Comparison of ENCODE assay signal across 27 mouse cellular contexts in genomic region chrX:151298329-151298728, GRCm38 (mm10). TPM values are rescaled to one million over a fixed set of nuclear protein-coding genes. Genes with fewer than 3 reads are reported as not detected.
DNase-seq lines count a peak whose midpoint lies in the region; ATAC-seq and TF ChIP-seq lines count a peak whose summit lies in the region.
"Had no signal": no experiment of that assay in that cellular context is flagged by ENCODE, and none has a peak within 500 bp of the region (broad histone marks: within the 10 kb centered on the region; RNA-seq: fewer than 3 reads in every experiment).

No protein-coding gene starts in this region.

- H3K9ac ChIP-seq in heart, embryonic 13.5 days, result no peak overlapping the region
- H3K9ac ChIP-seq in heart, embryonic 11.5 days (ENCODE audit: low read depth, low read length), result no peak overlapping the region
- H3K9ac ChIP-seq in midbrain, postnatal 0 days (replicated peaks; ENCODE audit: low read length, poor library complexity, severe bottlenecking), result no peak overlapping the region
- H3K9ac ChIP-seq in midbrain, embryonic 15.5 days, result no peak overlapping the region
- H3K9ac ChIP-seq: intestine, embryonic 15.5 days; liver, embryonic 14.5 days; neural tube, embryonic 12.5 days had no signal

- no peak overlapping the region for H3K4me2 ChIP-seq in heart, embryonic 13.5 days
- H3K4me2 ChIP-seq in heart, embryonic 11.5 days, result no peak overlapping the region
- H3K4me2 ChIP-seq in midbrain, postnatal 0 days (ENCODE audit: low read depth, low read length, poor library complexity, severe bottlenecking), result no peak overlapping the region
- no peak overlapping the region for H3K4me2 ChIP-seq in midbrain, embryonic 15.5 days
- H3K4me2 ChIP-seq: intestine, embryonic 15.5 days; neural tube, embryonic 12.5 days had no signal

- ATAC-seq in heart, embryonic 13.5 days (ENCODE audit: extremely low read depth, insufficient number of reproducible peaks, low FRiP score, low TSS enrichment), result no peak
- no peak for ATAC-seq in heart, embryonic 11.5 days (replicated peaks; ENCODE audit: insufficient number of reproducible peaks, low FRiP score, low TSS enrichment)
- ATAC-seq in midbrain, postnatal 0 days (ENCODE audit: low FRiP score), result no peak
- no peak for ATAC-seq in midbrain, embryonic 15.5 days (replicated peaks)
- ATAC-seq: forebrain, embryonic 14.5 days; intestine, embryonic 15.5 days; midbrain, embryonic 16.5 days had no signal

- H3K27me3 ChIP-seq in heart, embryonic 13.5 days (replicated peaks), result no peaks in the 10 kb centered on the region
- H3K27me3 ChIP-seq in heart, embryonic 11.5 days (ENCODE audit: control insufficient read depth, insufficient read depth, low read length), result no peaks in the 10 kb centered on the region
- no peaks in the 10 kb centered on the region for H3K27me3 ChIP-seq in midbrain, postnatal 0 days (ENCODE audit: insufficient read depth, low read length)
- H3K27me3 ChIP-seq in midbrain, embryonic 15.5 days (replicated peaks), result no peaks in the 10 kb centered on the region
- H3K27me3 ChIP-seq: intestine, embryonic 15.5 days; neural tube, embryonic 12.5 days had no signal

- no peak overlapping the region for H3K4me3 ChIP-seq in heart, embryonic 13.5 days
- H3K4me3 ChIP-seq in heart, embryonic 11.5 days (ENCODE audit: low read depth, low read length), result no peak overlapping the region
- H3K4me3 ChIP-seq in midbrain, postnatal 0 days (ENCODE audit: low read depth, low read length), result no peak overlapping the region
- no peak overlapping the region for H3K4me3 ChIP-seq in midbrain, embryonic 15.5 days
- H3K4me3 ChIP-seq: hindbrain, embryonic 10.5 days; intestine, embryonic 15.5 days; midbrain, embryonic 10.5 days; myocyte; neural tube, embryonic 12.5 days had no signal

- intact Hi-C loops in heart, postnatal 10 days (cut with DNase I), result no loop called here

- TF ChIP-seq CTCF in midbrain, postnatal 0 days (IDR thresholded peaks at IDR 0.05), result no peak

- H3K4me1 ChIP-seq in heart, embryonic 13.5 days, result peaks cover 13% of the 10 kb centered on the region
- no peaks in the 10 kb centered on the region for H3K4me1 ChIP-seq in heart, embryonic 11.5 days (ENCODE audit: control insufficient read depth, insufficient read depth, low read length)
- H3K4me1 ChIP-seq in midbrain, postnatal 0 days (ENCODE audit: insufficient read depth, low read length), result no peaks in the 10 kb centered on the region
- H3K4me1 ChIP-seq in midbrain, embryonic 15.5 days, result no peaks in the 10 kb centered on the region
- H3K4me1 ChIP-seq: hindbrain, embryonic 10.5 days; intestine, embryonic 15.5 days; midbrain, embryonic 10.5 days; neural tube, embryonic 12.5 days had no signal

- H3K36me3 ChIP-seq in heart, embryonic 13.5 days, result no peaks in the 10 kb centered on the region
- H3K36me3 ChIP-seq in heart, embryonic 11.5 days (ENCODE audit: control insufficient read depth, insufficient read depth, low read length), result no peaks in the 10 kb centered on the region
- no peaks in the 10 kb centered on the region; the same call in 1 of the 2 replicates for H3K36me3 ChIP-seq in midbrain, postnatal 0 days (ENCODE audit: insufficient read depth, low read length)
- H3K36me3 ChIP-seq in midbrain, embryonic 15.5 days (replicated peaks), result no peaks in the 10 kb centered on the region; the same call in 1 of the 2 replicates
- H3K36me3 ChIP-seq: intestine, embryonic 15.5 days had no signal

- H3K27ac ChIP-seq in heart, embryonic 13.5 days (replicated peaks), result peak overlapping the region; percentile 79
- no peak overlapping the region for H3K27ac ChIP-seq in heart, embryonic 11.5 days (ENCODE audit: low read depth, low read length)
- no peak overlapping the region for H3K27ac ChIP-seq in midbrain, postnatal 0 days (ENCODE audit: low read depth, low read length)
- H3K27ac ChIP-seq in midbrain, embryonic 15.5 days, result no peak overlapping the region
- H3K27ac ChIP-seq: hindbrain, embryonic 10.5 days; intestine, embryonic 15.5 days; liver, embryonic 14.5 days; midbrain, embryonic 10.5 days; neural tube, embryonic 12.5 days; stomach, postnatal 0 days had no signal

- H3K9me3 ChIP-seq in heart, embryonic 13.5 days, result no peaks in the 10 kb centered on the region
- no peaks in the 10 kb centered on the region for H3K9me3 ChIP-seq in heart, embryonic 11.5 days (replicated peaks; ENCODE audit: control insufficient read depth, low read length)
- no peaks in the 10 kb centered on the region for H3K9me3 ChIP-seq in midbrain, postnatal 0 days (ENCODE audit: low read length)
- no peaks in the 10 kb centered on the region for H3K9me3 ChIP-seq in midbrain, embryonic 15.5 days
- H3K9me3 ChIP-seq: hindbrain, embryonic 10.5 days; intestine, embryonic 15.5 days; midbrain, embryonic 10.5 days; neural tube, embryonic 12.5 days had no signal

- peak; percentile 7 to 9 for DNase-seq in cerebellum, postnatal 10 days
- DNase-seq in cerebellum, adult 11-12 months, result no peak
- DNase-seq in heart, adult 8-10 months (ENCODE audit: low spot score), result no peak
- DNase-seq in heart, postnatal 10 days, result peak; percentile 2 to 31
- DNase-seq in midbrain, postnatal 0 days (ENCODE audit: low spot score), result peak; percentile 3
- DNase-seq: adrenal gland, postnatal 25 days; cerebellum, postnatal 25 days; kidney, adult 2 months; kidney, postnatal 36 days; layer of hippocampus, postnatal 36 days; liver; lung, adult 2 months; right cerebral cortex, adult 18-20 months; thymus, adult 18-20 months; thymus, postnatal 25 days had no signal

RNA-seq across cellular contexts. Expression of gene Fam120c, which starts 45.6 kb away (rescaled TPM):
- polyA plus RNA-seq in heart, embryonic 13.5 days (2015; fragmentation: Nextera tagmentation; extraction: Ambion mirVana), result 2.8 and 2.9 TPM in 2 replicates
- 10 to 100 TPM; 12.0 to 16.6 (median 15.2) TPM for total RNA-seq in heart, adult 8-10 months (2022)
- 10 to 100 TPM; 11.9 to 14.1 TPM for total RNA-seq in heart, postnatal 10 days (2021)
- polyA plus RNA-seq in heart, embryonic 11.5 days (2014; fragmentation: Nextera tagmentation; extraction: Ambion mirVana), result 4.1 and 4.3 TPM in 2 replicates
- 19.0 and 22.3 TPM in 2 replicates for total RNA-seq in midbrain, postnatal 0 days (2014; rRNA removed)
- polyA plus RNA-seq in midbrain, postnatal 0 days (2015; fragmentation: Nextera tagmentation; extraction: Ambion mirVana), result 6.9 and 7.4 TPM in 2 replicates
- polyA plus RNA-seq in midbrain, embryonic 15.5 days (2015; fragmentation: Nextera tagmentation; extraction: Ambion mirVana), result 7.5 and 8.2 TPM in 2 replicates

Comparison
In these comparisons a context has a peak if more than half of its experiments do, and no peak if none do; other contexts are left out.
1. DNase-seq: peak in cerebellum, postnatal 10 days (2 of 2), heart, postnatal 10 days (2 of 2) and midbrain, postnatal 0 days (single experiment); none in cerebellum, adult 11-12 months (single experiment) and heart, adult 8-10 months (single experiment).